Mouse (Mus musculus) lung, adult 2 months (tissue): ENCODE results near the gene Wars2.

Experiments used
- CTCF ChIP-seq: fragments of 200-500 bp; IDR thresholded peaks from 2 replicates; pipeline ENCODE4 v1.5.1; 2011; ENCODE audit warnings: mild to moderate bottlenecking, low read length, control low read depth; ENCODE audit not compliant: insufficient read depth
- POLR2A ChIP-seq: fragments of 200-500 bp; IDR thresholded peaks from 2 replicates; pipeline ENCODE4 v1.6.1; 2011; ENCODE audit warnings: low read depth, mild to moderate bottlenecking, control low read depth, low read length, borderline replicate concordance; ENCODE audit errors: extremely low read depth

GRCm38 (mm10) chr3:99183355-99184016 lies 42.6 kb downstream of the Wars2 start:
- TF ChIP-seq CTCF (no peak), POLR2A (no peak)
